Mouse (Mus musculus) ES-Bruce4 (cell line): Measurements from ENCODE around the gene Cblb. TPM values are rescaled to one million over a fixed set of nuclear protein-coding genes. Genes with fewer than 3 reads are reported as not detected.

Source experiments
- H3K27ac ChIP-seq: 2 replicates; pipeline ENCODE4 v1.5.1; 2012; ENCODE audit warnings: low read length, inconsistent platforms; ENCODE audit not compliant: insufficient read depth
- H3K27me3 ChIP-seq: 2 replicates; pipeline ENCODE4 v1.6.1; 2012; ENCODE audit warnings: mild to moderate bottlenecking, low read length, inconsistent platforms; ENCODE audit not compliant: control insufficient read depth, poor library complexity, insufficient read depth, severe bottlenecking
- H3K36me3 ChIP-seq: 2 replicates; pipeline ENCODE4 v1.6.1; 2012; ENCODE audit warnings: inconsistent platforms, mild to moderate bottlenecking, low read length, moderate library complexity; ENCODE audit not compliant: control insufficient read depth, poor library complexity, insufficient read depth, severe bottlenecking
- H3K4me1 ChIP-seq: one replicate; pipeline ENCODE4 v1.8.1; 2011; ENCODE audit warnings: low read length; ENCODE audit not compliant: control insufficient read depth, insufficient read depth
- H3K4me3 ChIP-seq: 2 replicates; pipeline ENCODE4 v1.5.1; 2011; ENCODE audit warnings: low read depth, mild to moderate bottlenecking, low read length
- H3K9ac ChIP-seq: 2 replicates; pipeline ENCODE4 v1.6.1; 2012; ENCODE audit warnings: low read depth, mild to moderate bottlenecking, inconsistent platforms; ENCODE audit not compliant: poor library complexity, severe bottlenecking
- H3K9me3 ChIP-seq: replicated peaks from 2 replicates; pipeline ENCODE4 v1.6.1; 2012; ENCODE audit warnings: mild to moderate bottlenecking, low read length, inconsistent platforms; ENCODE audit not compliant: control insufficient read depth, poor library complexity, insufficient read depth, severe bottlenecking
- CTCF ChIP-seq: IDR thresholded peaks from one replicate; pipeline ENCODE4 v1.8.1; 2011; ENCODE audit warnings: low read depth, low read length
- EP300 ChIP-seq: IDR thresholded peaks from 2 replicates; pipeline ENCODE4 v1.6.1; 2011; ENCODE audit warnings: low read depth, low read length; ENCODE audit not compliant: insufficient read depth
- POLR2A ChIP-seq: IDR thresholded peaks from one replicate; pipeline ENCODE4 v1.8.1; 2011; ENCODE audit warnings: low read length; ENCODE audit not compliant: insufficient read depth
- polyA plus RNA-seq: library from polyadenylated mRNA; stranded (reverse); fragments of >200 nt; gene quantifications from 2 replicates; pipeline ENCODE4 v1.2.4, GENCODE M21; 2011; ENCODE audit warnings: low read depth; ENCODE audit not compliant: missing spikeins, insufficient read depth, insufficient read length

Gene Cblb
- polyA plus RNA-seq, 1 experiment: 21.1 TPM

- Histone ChIP-seq H3K36me3 (no peaks in the 10 kb centered on the region), H3K9ac (no peak overlapping the region), H3K27me3 (no peaks in the 10 kb centered on the region), H3K4me3 (no peak overlapping the region), H3K27ac (no peak overlapping the region), H3K9me3 (no peaks in the 10 kb centered on the region), H3K4me1 (no peaks in the 10 kb centered on the region)
- no peak for TF ChIP-seq POLR2A
- no peak for TF ChIP-seq CTCF
- TF ChIP-seq EP300: no peak
These were observed 64.6 kb downstream of the Cblb start for GRCm38 (mm10) chr16:52095643-52096042.

DNA sequence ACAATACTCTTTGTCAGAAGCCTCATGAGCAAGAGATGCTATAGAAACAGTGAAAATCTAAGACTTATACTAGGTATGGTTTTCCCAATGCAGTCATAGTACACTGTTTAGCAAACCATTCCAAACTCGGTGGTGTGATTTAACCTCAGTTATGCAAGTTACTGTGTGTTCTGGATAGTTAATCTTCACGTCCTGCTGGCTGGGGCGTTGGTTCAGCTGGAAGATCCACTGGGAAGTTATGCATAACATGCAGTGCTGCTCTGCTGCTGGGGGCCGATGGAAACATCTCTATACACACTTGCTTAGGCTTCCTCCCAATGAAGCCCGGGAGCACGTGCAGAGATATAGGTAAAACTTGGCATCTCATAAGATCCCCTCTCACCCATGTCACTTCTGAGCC is 69.4 kb downstream of the Cblb start:
- no peak overlapping the region for H3K9ac ChIP-seq
- H3K4me3 ChIP-seq: no peak overlapping the region
- no peak for TF ChIP-seq EP300
- TF ChIP-seq CTCF: no peak
- no peak for TF ChIP-seq POLR2A
- no peak overlapping the region for H3K27ac ChIP-seq
- no peaks in the 10 kb centered on the region for H3K36me3 ChIP-seq
- H3K9me3 ChIP-seq: no peaks in the 10 kb centered on the region
- no peaks in the 10 kb centered on the region for H3K27me3 ChIP-seq
- H3K4me1 ChIP-seq: no peaks in the 10 kb centered on the region

GRCm38 (mm10) chr16:52104608-52105007 is 73.6 kb downstream of the Cblb start:
- H3K9me3 ChIP-seq: no peaks in the 10 kb centered on the region
- H3K9ac ChIP-seq: no peak overlapping the region
- H3K4me3 ChIP-seq: no peak overlapping the region
- no peaks in the 10 kb centered on the region for H3K4me1 ChIP-seq
- no peak overlapping the region for H3K27ac ChIP-seq
- TF ChIP-seq CTCF (no peak), POLR2A (no peak), EP300 (no peak)
- no peaks in the 10 kb centered on the region for H3K36me3 ChIP-seq
- no peaks in the 10 kb centered on the region for H3K27me3 ChIP-seq

DNA sequence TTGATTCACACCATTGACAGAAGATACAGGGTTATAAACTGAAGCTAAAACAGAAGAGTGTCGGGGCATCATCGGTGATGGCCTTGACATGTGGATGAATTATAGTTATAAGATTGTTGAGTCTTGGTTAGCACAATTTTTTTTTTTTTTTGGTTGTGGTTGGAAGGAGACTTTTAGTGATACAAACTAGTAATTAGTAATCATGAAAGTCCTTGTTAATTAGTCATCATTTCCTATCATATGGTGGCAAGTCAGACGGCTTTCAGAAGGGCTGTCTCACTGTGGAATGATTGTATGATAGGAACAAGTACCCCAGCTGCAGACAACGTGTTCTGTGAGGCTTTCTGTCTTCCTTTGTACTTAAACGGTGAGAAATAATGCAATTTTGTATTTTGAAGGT is 76.8 kb downstream of the Cblb start:
- H3K27ac ChIP-seq: no peak overlapping the region
- no peaks in the 10 kb centered on the region for H3K9me3 ChIP-seq
- H3K27me3 ChIP-seq: no peaks in the 10 kb centered on the region
- H3K4me1 ChIP-seq: no peaks in the 10 kb centered on the region
- no peak overlapping the region for H3K9ac ChIP-seq
- H3K36me3 ChIP-seq: no peaks in the 10 kb centered on the region
- TF ChIP-seq CTCF: no peak
- no peak for TF ChIP-seq EP300
- no peak for TF ChIP-seq POLR2A
- H3K4me3 ChIP-seq: no peak overlapping the region

DNA sequence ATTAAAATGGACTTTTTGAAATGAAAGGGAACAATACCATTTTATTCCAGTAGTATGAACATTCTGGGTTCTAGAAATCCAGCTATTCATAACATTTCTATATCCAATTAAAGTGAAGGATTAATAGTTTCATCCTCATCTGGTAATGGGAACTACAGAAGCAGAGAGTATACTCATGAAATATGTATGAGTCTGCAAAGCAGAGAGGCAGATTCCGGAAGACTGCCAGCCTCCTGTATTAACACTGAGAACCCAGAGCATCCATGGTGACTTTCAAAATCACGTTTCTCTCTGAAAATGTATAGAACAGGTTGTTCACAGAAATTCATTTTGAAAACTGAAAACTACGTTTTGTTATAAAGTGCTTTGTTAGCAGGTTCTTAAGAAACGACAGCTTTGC is 83.4 kb downstream of the Cblb start:
- TF ChIP-seq POLR2A (no peak), EP300 (no peak), CTCF (no peak)
- H3K27ac ChIP-seq: no peak overlapping the region
- no peaks in the 10 kb centered on the region for H3K9me3 ChIP-seq
- no peak overlapping the region for H3K4me3 ChIP-seq
- H3K27me3 ChIP-seq: no peaks in the 10 kb centered on the region
- no peak overlapping the region for H3K9ac ChIP-seq
- no peaks in the 10 kb centered on the region for H3K36me3 ChIP-seq
- H3K4me1 ChIP-seq: no peaks in the 10 kb centered on the region

DNA sequence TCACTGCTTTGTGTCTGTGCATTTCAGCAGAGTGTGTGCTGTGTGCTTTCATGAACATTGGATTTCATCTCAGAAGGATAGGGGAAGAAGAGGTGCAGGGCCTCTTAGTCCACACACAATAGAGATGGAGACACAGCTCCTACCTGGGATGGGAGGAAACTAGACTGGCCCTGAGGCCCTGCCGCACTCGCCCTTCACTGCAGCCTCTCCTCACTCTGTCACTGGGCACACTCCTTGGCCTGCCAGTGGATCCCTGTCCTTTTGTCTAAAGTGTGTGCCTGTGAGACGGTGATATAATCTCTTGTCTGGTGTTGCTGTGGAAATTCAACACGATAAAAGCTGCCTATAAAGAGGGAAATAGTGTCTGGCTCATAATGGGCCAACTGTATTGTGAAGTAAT is 88.0 kb downstream of the Cblb start:
- H3K4me1 ChIP-seq: no peaks in the 10 kb centered on the region
- no peak overlapping the region for H3K4me3 ChIP-seq
- no peaks in the 10 kb centered on the region for H3K27me3 ChIP-seq
- no peaks in the 10 kb centered on the region for H3K36me3 ChIP-seq
- no peak overlapping the region for H3K27ac ChIP-seq
- H3K9ac ChIP-seq: no peak overlapping the region
- H3K9me3 ChIP-seq: no peaks in the 10 kb centered on the region
- TF ChIP-seq EP300 (no peak), CTCF (no peak), POLR2A (no peak)
